Mouse (Mus musculus) CH12.LX (cell line): Measurements from ENCODE around the gene Lgi1. TPM values are rescaled to one million over a fixed set of nuclear protein-coding genes. Genes with fewer than 3 reads are reported as not detected.

ENCODE experiments used
- DNase-seq: peaks from one replicate; pipeline ENCODE4 v3.0.0-alpha.2; 2013; ENCODE audit errors: extremely low read depth
- H3K27ac ChIP-seq: 2 replicates; pipeline ENCODE4 v1.5.1; 2012; ENCODE audit warnings: low read depth, mild to moderate bottlenecking, control low read depth, moderate library complexity; ENCODE audit not compliant: insufficient read depth
- H3K27me3 ChIP-seq: replicated peaks from 2 replicates; pipeline ENCODE3; 2012; ENCODE audit warnings: inconsistent platforms
- H3K36me3 ChIP-seq, 2 experiments: replicated peaks in 1 of 2; 2 replicates each; pipeline versions ENCODE3 to v1.6.1; 2012; ENCODE audit warnings: inconsistent platforms in 1 of 2, low read length in 1 of 2, mild to moderate bottlenecking in 1 of 2, mixed read lengths in 1 of 2, moderate library complexity in 1 of 2; ENCODE audit not compliant: control insufficient read depth in 1 of 2, insufficient read depth in 1 of 2
- H3K4me1 ChIP-seq, 2 experiments: 2 replicates each; pipeline ENCODE4 v1.6.1; 2012; ENCODE audit warnings: inconsistent platforms in 1 of 2, moderate library complexity in 1 of 2; ENCODE audit not compliant: insufficient read depth in 2 of 2, control insufficient read depth in 1 of 2
- H3K4me2 ChIP-seq: 2 replicates; pipeline ENCODE4 v1.6.1; 2012; ENCODE audit warnings: low read depth, mild to moderate bottlenecking, control low read depth; ENCODE audit not compliant: poor library complexity, insufficient read depth, severe bottlenecking
- H3K4me3 ChIP-seq, 3 experiments: fragments of 150-350 bp in 1 of 3; sonication (generic) in 1 of 3; replicated peaks in 1 of 3; 2 replicates each; pipeline versions ENCODE3 to v1.5.1; 2011 to 2012; ENCODE audit warnings: low read depth in 2 of 3, low read length in 2 of 3, mild to moderate bottlenecking in 2 of 3, moderate library complexity in 2 of 3, control low read depth in 1 of 3, improper control_type of control experiment in 1 of 3, inconsistent platforms in 1 of 3, mixed read lengths in 1 of 3; ENCODE audit not compliant: poor library complexity in 1 of 3
- H3K79me2 ChIP-seq: replicated peaks from 2 replicates; pipeline ENCODE4 v1.6.1; 2012; ENCODE audit warnings: mild to moderate bottlenecking, moderate library complexity; ENCODE audit not compliant: control insufficient read depth, poor library complexity, insufficient read depth, severe bottlenecking; ENCODE audit errors: extremely low read depth
- H3K9ac ChIP-seq: 2 replicates; pipeline ENCODE4 v1.6.1; 2012; ENCODE audit warnings: low read depth, mild to moderate bottlenecking, control low read depth, moderate library complexity; ENCODE audit not compliant: insufficient read depth
- H3K9me3 ChIP-seq: replicated peaks from 2 replicates; pipeline ENCODE3; 2012; ENCODE audit warnings: low read length, inconsistent platforms, mixed read lengths
- CHD1 ChIP-seq: IDR thresholded peaks from 2 replicates; pipeline ENCODE4 v1.6.1; 2012; ENCODE audit warnings: low read depth, low read length, improper control_type of control experiment, inconsistent platforms
- CTCF ChIP-seq, 2 experiments: IDR thresholded peaks in 1 of 2; conservative IDR thresholded peaks in 1 of 2; 2 replicates each; pipeline ENCODE4 v1.5.1; 2011 to 2012; ENCODE audit warnings: low read depth in 2 of 2, low read length in 2 of 2, improper control_type of control experiment in 1 of 2, inconsistent platforms in 1 of 2, mild to moderate bottlenecking in 1 of 2, moderate library complexity in 1 of 2
- E2F4 ChIP-seq: IDR thresholded peaks from 2 replicates; pipeline ENCODE4 v1.6.1; 2011; ENCODE audit warnings: low read depth, low read length, improper control_type of control experiment; ENCODE audit not compliant: insufficient replicate concordance
- ELF1 ChIP-seq: IDR thresholded peaks from 2 replicates; pipeline ENCODE4 v1.6.1; 2014; ENCODE audit warnings: low read depth, mild to moderate bottlenecking, inconsistent platforms, low read length, improper control_type of control experiment
- GABPA ChIP-seq: IDR thresholded peaks from 2 replicates; pipeline ENCODE4 v1.6.1; 2012; ENCODE audit warnings: low read depth, low read length, improper control_type of control experiment, inconsistent platforms; ENCODE audit not compliant: insufficient replicate concordance
- JUND ChIP-seq: conservative IDR thresholded peaks from 2 replicates; pipeline ENCODE4 v1.6.1; 2011; ENCODE audit warnings: low read depth, low read length, improper control_type of control experiment
- MEF2A ChIP-seq: IDR thresholded peaks from 2 replicates; pipeline ENCODE4 v1.6.1; 2014; ENCODE audit warnings: low read depth, mild to moderate bottlenecking, inconsistent platforms, low read length, improper control_type of control experiment, borderline replicate concordance
- MXI1 ChIP-seq: IDR thresholded peaks from 2 replicates; pipeline ENCODE4 v1.6.1; 2011; ENCODE audit warnings: mild to moderate bottlenecking, low read depth, low read length, improper control_type of control experiment
- MYC ChIP-seq: IDR thresholded peaks from 2 replicates; pipeline ENCODE4 v1.6.1; 2011; ENCODE audit warnings: low read depth, mild to moderate bottlenecking, improper control_type of control experiment, low read length
- NRF1 ChIP-seq: IDR thresholded peaks from 2 replicates; pipeline ENCODE4 v1.6.1; 2014; ENCODE audit warnings: low read depth, mild to moderate bottlenecking, inconsistent platforms, low read length, improper control_type of control experiment, moderate library complexity
- RAD21 ChIP-seq: IDR thresholded peaks from 2 replicates; pipeline ENCODE4 v1.6.1; 2011; ENCODE audit warnings: low read depth, mild to moderate bottlenecking, low read length, improper control_type of control experiment, moderate library complexity
- RCOR1 ChIP-seq: conservative IDR thresholded peaks from 2 replicates; pipeline ENCODE4 v1.6.1; 2012; ENCODE audit warnings: low read depth, mild to moderate bottlenecking, inconsistent platforms, low read length, improper control_type of control experiment
- SIN3A ChIP-seq: IDR thresholded peaks from 2 replicates; pipeline ENCODE4 v1.6.1; 2012; ENCODE audit warnings: low read length, improper control_type of control experiment, inconsistent platforms
- TBP ChIP-seq: conservative IDR thresholded peaks from 2 replicates; pipeline ENCODE4 v1.6.1; 2011; ENCODE audit warnings: low read depth, low read length, improper control_type of control experiment
- USF1 ChIP-seq: IDR thresholded peaks from 2 replicates; pipeline ENCODE4 v1.6.1; 2014; ENCODE audit warnings: low read depth, mild to moderate bottlenecking, inconsistent platforms, low read length, improper control_type of control experiment
- ZC3H11A ChIP-seq: IDR thresholded peaks from 2 replicates; pipeline ENCODE4 v1.6.1; 2012; ENCODE audit warnings: low read depth, mild to moderate bottlenecking, inconsistent platforms, low read length, improper control_type of control experiment
- ZNF384 ChIP-seq: IDR thresholded peaks from 2 replicates; pipeline ENCODE4 v1.6.1; 2012; ENCODE audit warnings: low read depth, low read length, improper control_type of control experiment, inconsistent platforms
- dilution Hi-C: fragments of 300-500 bp; cut with MboI; formaldehyde crosslinking; loops from 2 replicates; pipeline ENCODE4 v1.14.3; 2020; ENCODE audit warnings: low sequenced_read_pairs; ENCODE audit not compliant: extremely low pct_unique_long_range_greater_than_20kb, extremely low pct_ligation_motif_present
- in situ Hi-C: fragments of 300-500 bp; cut with MboI; formaldehyde crosslinking; loops from 3 replicates; pipeline ENCODE4 v1.14.3; 2019; ENCODE audit warnings: low sequenced_read_pairs, low pct_ligation_motif_present, low pct_unique_long_range_greater_than_20kb, mixed read lengths
- polyA plus RNA-seq: library from polyadenylated mRNA; unstranded; fragments of >175 nt; gene quantifications from 2 replicates; pipeline ENCODE4 v1.2.1, GENCODE M21; 2012; ENCODE audit warnings: low read depth; ENCODE audit not compliant: insufficient read length
- total RNA-seq, 2 experiments: library from RNA; depleted of rRNA; stranded (reverse); fragments of 300-350 nt in 1 of 2; fragments of >200 nt in 1 of 2; gene quantifications; 2 replicates each; pipeline ENCODE4 v1.2.3; 2012 to 2014

Gene Lgi1
- total and polyA plus RNA-seq, 3 experiments = 0.20 TPM; not detected in 2

GRCm38 (mm10) chr19:38228699-38229098 lies 35.6 kb upstream of the Lgi1 start:
- Histone ChIP-seq H3K4me1 (peaks cover 0 to 4% of the 10 kb centered on the region in 2 experiments; a peak in 2 of 4 replicates), H3K27ac (no peak overlapping the region), H3K36me3 (no peaks in the 10 kb centered on the region), H3K9me3 (peaks cover 2% of the 10 kb centered on the region), H3K27me3 (no peaks in the 10 kb centered on the region), H3K9ac (no peak overlapping the region), H3K4me2 (no peak overlapping the region), H3K4me3 (no peak overlapping the region), H3K79me2 (no peaks in the 10 kb centered on the region)
- dilution Hi-C loops (no loop called here), in situ Hi-C loops (no loop called here)
- TF ChIP-seq ZNF384 = no peak
- no peak for TF ChIP-seq ELF1
- TF ChIP-seq GABPA = no peak
- TF ChIP-seq RAD21 = peak; percentile 6; the same call in 1 of the 2 replicates
- no peak for TF ChIP-seq RCOR1
- TF ChIP-seq JUND = no peak
- peak in 1 of 2 experiments; percentile 33; a peak in 2 of 4 replicates for TF ChIP-seq CTCF (conservative IDR thresholded peaks at IDR 0.05 in 1 of 2, IDR thresholded peaks at IDR 0.05 in 1 of 2; ENCODE audit: low read depth in 2 of 2, low read length in 2 of 2)
- TF ChIP-seq MYC = no peak
- no peak for TF ChIP-seq NRF1
- no peak for TF ChIP-seq MEF2A
- no peak for DNase-seq

GRCm38 (mm10) chr19:38232087-38232486 lies 32.2 kb upstream of the Lgi1 start:
- in situ Hi-C loops = no loop called here
- Histone ChIP-seq H3K36me3 (no peaks in the 10 kb centered on the region), H3K4me3 (no peak overlapping the region), H3K9ac (no peak overlapping the region), H3K4me1 (no peaks in the 10 kb centered on the region), H3K9me3 (peaks cover 2% of the 10 kb centered on the region), H3K27me3 (no peaks in the 10 kb centered on the region)
- TF ChIP-seq SIN3A (no peak), MXI1 (no peak), USF1 (no peak), RCOR1 (no peak), ZC3H11A (no peak), TBP (no peak), CHD1 (no peak), E2F4 (no peak), ELF1 (no peak), ZNF384 (no peak), GABPA (no peak)
- TF ChIP-seq, all 38 proteins: peak for 0
- dilution Hi-C loops = no loop called here
- no peak for DNase-seq
- H3K79me2 ChIP-seq = no peaks in the 10 kb centered on the region
- H3K4me2 ChIP-seq = no peak overlapping the region
- no peak overlapping the region for H3K27ac ChIP-seq
